Mouse (Mus musculus) bone marrow, adult 2 months (tissue): ENCODE measurements around the gene Zfp788.

ENCODE experiments used
- CTCF ChIP-seq: fragments of 200-500 bp; IDR thresholded peaks from 2 replicates; pipeline ENCODE4 v1.5.1; 2011; ENCODE audit warnings: low read length, control low read depth; ENCODE audit not compliant: control insufficient read depth, insufficient read depth
- POLR2A ChIP-seq: fragments of 200-500 bp; IDR thresholded peaks from 2 replicates; pipeline ENCODE4 v1.6.1; 2011; ENCODE audit warnings: low read depth, mild to moderate bottlenecking, control low read depth, low read length, borderline replicate concordance; ENCODE audit not compliant: control insufficient read depth

DNA sequence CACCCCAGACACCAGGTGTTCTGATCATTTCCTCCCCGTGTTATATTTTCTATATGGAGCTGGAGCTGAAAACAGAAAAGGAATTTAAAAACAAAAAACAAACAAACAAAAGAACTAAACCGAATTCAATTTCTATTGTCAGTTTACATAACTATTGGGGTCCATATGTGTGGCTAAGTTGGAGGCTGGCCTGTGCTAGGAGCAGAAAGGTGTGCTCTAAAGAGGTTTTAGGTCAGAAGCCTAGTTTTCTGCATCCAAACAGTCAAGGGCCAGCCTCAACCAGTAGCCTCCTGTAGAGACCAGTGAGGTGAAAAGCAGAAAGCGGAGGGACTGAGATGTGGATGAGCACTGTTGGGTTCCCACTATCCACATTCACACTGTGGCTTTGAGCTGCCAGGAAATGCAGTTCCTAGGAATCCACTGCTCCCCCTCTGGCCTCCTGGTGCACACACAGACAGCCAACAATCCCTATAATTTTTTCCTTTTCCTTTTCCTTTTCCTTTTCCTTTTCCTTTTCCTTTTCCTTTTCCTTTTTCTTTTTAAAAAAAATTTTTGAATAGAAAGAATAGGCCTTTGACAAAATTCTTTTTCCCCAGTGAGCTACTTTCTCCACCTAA, 33.0 kb upstream of the Zfp788 start:
- TF ChIP-seq CTCF (no peak), POLR2A (no peak)
